Mouse (Mus musculus): ENCODE data around the gene Trim65. TPM values are rescaled to one million over a fixed set of nuclear protein-coding genes. Genes with fewer than 3 reads are reported as not detected.
A peak's percentile ranks its signal among the peaks of the same experiment; 100 is the strongest.

The Trim65 gene
- polyA plus RNA-seq, 1 experiment, result 13.3 TPM

GRCm38 (mm10) chr11:116107777-116108285 is 23.1 kb downstream of the Trim65 start:
- peak overlapping the region; percentile 80 for H3K4me3 ChIP-seq (ENCODE audit: low read depth, low read length)
- peaks cover 28% of the 10 kb centered on the region for H3K4me1 ChIP-seq (ENCODE audit: control insufficient read depth, insufficient read depth, insufficient read length, low read length)
- WGBS, result 16% methylated on average over 19 of the region's 19 CpGs
- peaks cover 18% of the 10 kb centered on the region for H3K27me3 ChIP-seq (ENCODE audit: control insufficient read depth, insufficient read depth, low read length)
- H3K36me3 ChIP-seq (ENCODE audit: control insufficient read depth, insufficient read depth, low read length), result no peaks in the 10 kb centered on the region
- no peak for TF ChIP-seq CTCF (IDR thresholded peaks at IDR 0.05; ENCODE audit: extremely low read depth, insufficient read length, insufficient replicate concordance, low read depth, low read length)
- TF ChIP-seq POLR2A (IDR thresholded peaks at IDR 0.05; ENCODE audit: low read depth, low read length), result no peak
- peak overlapping the region; percentile 82; the same call in 1 of the 2 replicates for H3K27ac ChIP-seq (ENCODE audit: insufficient read depth, low read depth, low read length)

- Histone ChIP-seq H3K27me3 (ENCODE audit: control insufficient read depth, insufficient read depth, low read length) (peaks cover 18% of the 10 kb centered on the region), H3K27ac (ENCODE audit: insufficient read depth, low read depth, low read length) (no peak overlapping the region), H3K4me1 (ENCODE audit: control insufficient read depth, insufficient read depth, insufficient read length, low read length) (peaks cover 28% of the 10 kb centered on the region), H3K4me3 (ENCODE audit: low read depth, low read length) (peak overlapping the region; percentile 80), H3K36me3 (ENCODE audit: control insufficient read depth, insufficient read depth, low read length) (no peaks in the 10 kb centered on the region)
- 54% methylated on average over 14 of the region's 14 CpGs for WGBS
- TF ChIP-seq POLR2A (IDR thresholded peaks at IDR 0.05; ENCODE audit: low read depth, low read length) (no peak), CTCF (IDR thresholded peaks at IDR 0.05; ENCODE audit: extremely low read depth, insufficient read length, insufficient replicate concordance, low read depth, low read length) (no peak)
Measured at GRCm38 (mm10) chr11:116106963-116107776, 23.8 kb downstream of the Trim65 start.

- Histone ChIP-seq H3K36me3 (ENCODE audit: control insufficient read depth, insufficient read depth, low read length) (no peaks in the 10 kb centered on the region), H3K27me3 (ENCODE audit: control insufficient read depth, insufficient read depth, low read length) (peaks cover 18% of the 10 kb centered on the region), H3K27ac (ENCODE audit: insufficient read depth, low read depth, low read length) (no peak overlapping the region), H3K4me1 (ENCODE audit: control insufficient read depth, insufficient read depth, insufficient read length, low read length) (peaks cover 28% of the 10 kb centered on the region), H3K4me3 (ENCODE audit: low read depth, low read length) (no peak overlapping the region)
- no peak for TF ChIP-seq POLR2A (IDR thresholded peaks at IDR 0.05; ENCODE audit: low read depth, low read length)
- WGBS, result 61% methylated on average over 32 of the region's 32 CpGs
Measured at GRCm38 (mm10) chr11:116106154-116106962, 24.6 kb downstream of the Trim65 start.

- no peak overlapping the region for H3K4me3 ChIP-seq (ENCODE audit: low read depth, low read length)
- no peak for TF ChIP-seq POLR2A (IDR thresholded peaks at IDR 0.05; ENCODE audit: low read depth, low read length)
- TF ChIP-seq CTCF (IDR thresholded peaks at IDR 0.05; ENCODE audit: extremely low read depth, insufficient read length, insufficient replicate concordance, low read depth, low read length), result no peak
- peaks cover 34% of the 10 kb centered on the region for H3K4me1 ChIP-seq (ENCODE audit: control insufficient read depth, insufficient read depth, insufficient read length, low read length)
Measured at GRCm38 (mm10) chr11:116105065-116105464, 25.9 kb downstream of the Trim65 start.

GRCm38 (mm10) chr11:116104006-116104646 is 26.8 kb downstream of the Trim65 start:
- Histone ChIP-seq H3K36me3 (ENCODE audit: control insufficient read depth, insufficient read depth, low read length) (no peaks in the 10 kb centered on the region), H3K4me3 (ENCODE audit: low read depth, low read length) (no peak overlapping the region), H3K4me1 (ENCODE audit: control insufficient read depth, insufficient read depth, insufficient read length, low read length) (peaks cover 27% of the 10 kb centered on the region), H3K27me3 (ENCODE audit: control insufficient read depth, insufficient read depth, low read length) (peaks cover 7% of the 10 kb centered on the region), H3K27ac (ENCODE audit: insufficient read depth, low read depth, low read length) (peak overlapping the region; percentile 59)
- 34% methylated on average over 14 of the region's 14 CpGs for WGBS
- TF ChIP-seq POLR2A (IDR thresholded peaks at IDR 0.05; ENCODE audit: low read depth, low read length), result no peak

More at GRCm38 (mm10) chr11:116105065-116105464, 25.9 kb downstream of the Trim65 start:
- Histone ChIP-seq H3K27me3 (ENCODE audit: control insufficient read depth, insufficient read depth, low read length) (peaks cover 16% of the 10 kb centered on the region), H3K36me3 (ENCODE audit: control insufficient read depth, insufficient read depth, low read length) (no peaks in the 10 kb centered on the region), H3K27ac (ENCODE audit: insufficient read depth, low read depth, low read length) (no peak overlapping the region)
- WGBS, result 89% methylated on average over 2 of the region's 2 CpGs

- Histone ChIP-seq H3K36me3 (ENCODE audit: control insufficient read depth, insufficient read depth, low read length) (no peaks in the 10 kb centered on the region), H3K4me3 (ENCODE audit: low read depth, low read length) (no peak overlapping the region), H3K27ac (ENCODE audit: insufficient read depth, low read depth, low read length) (peak overlapping the region; percentile 38), H3K4me1 (ENCODE audit: control insufficient read depth, insufficient read depth, insufficient read length, low read length) (peaks cover 27% of the 10 kb centered on the region), H3K27me3 (ENCODE audit: control insufficient read depth, insufficient read depth, low read length) (peaks cover 1% of the 10 kb centered on the region; the same call in 1 of the 2 replicates)
- TF ChIP-seq POLR2A (IDR thresholded peaks at IDR 0.05; ENCODE audit: low read depth, low read length) (no peak), CTCF (IDR thresholded peaks at IDR 0.05; ENCODE audit: extremely low read depth, insufficient read length, insufficient replicate concordance, low read depth, low read length) (no peak)
- WGBS, result 52% methylated on average over 12 of the region's 12 CpGs
Measured at GRCm38 (mm10) chr11:116103572-116103971, 27.4 kb downstream of the Trim65 start.
